Mouse (Mus musculus): ENCODE data around the gene Hist2h2bb. TPM values are rescaled to one million over a fixed set of nuclear protein-coding genes. Genes with fewer than 3 reads are reported as not detected.

Hist2h2bb gene
- polyA plus RNA-seq (2014; fragmentation: Illumina TruSeq; extraction: RNeasy Lipid Tissue Mini Kit (QIAGEN cat#74804); ENCODE audit: insufficient read depth, low read depth, low replicate concordance), result not detected

DNA sequence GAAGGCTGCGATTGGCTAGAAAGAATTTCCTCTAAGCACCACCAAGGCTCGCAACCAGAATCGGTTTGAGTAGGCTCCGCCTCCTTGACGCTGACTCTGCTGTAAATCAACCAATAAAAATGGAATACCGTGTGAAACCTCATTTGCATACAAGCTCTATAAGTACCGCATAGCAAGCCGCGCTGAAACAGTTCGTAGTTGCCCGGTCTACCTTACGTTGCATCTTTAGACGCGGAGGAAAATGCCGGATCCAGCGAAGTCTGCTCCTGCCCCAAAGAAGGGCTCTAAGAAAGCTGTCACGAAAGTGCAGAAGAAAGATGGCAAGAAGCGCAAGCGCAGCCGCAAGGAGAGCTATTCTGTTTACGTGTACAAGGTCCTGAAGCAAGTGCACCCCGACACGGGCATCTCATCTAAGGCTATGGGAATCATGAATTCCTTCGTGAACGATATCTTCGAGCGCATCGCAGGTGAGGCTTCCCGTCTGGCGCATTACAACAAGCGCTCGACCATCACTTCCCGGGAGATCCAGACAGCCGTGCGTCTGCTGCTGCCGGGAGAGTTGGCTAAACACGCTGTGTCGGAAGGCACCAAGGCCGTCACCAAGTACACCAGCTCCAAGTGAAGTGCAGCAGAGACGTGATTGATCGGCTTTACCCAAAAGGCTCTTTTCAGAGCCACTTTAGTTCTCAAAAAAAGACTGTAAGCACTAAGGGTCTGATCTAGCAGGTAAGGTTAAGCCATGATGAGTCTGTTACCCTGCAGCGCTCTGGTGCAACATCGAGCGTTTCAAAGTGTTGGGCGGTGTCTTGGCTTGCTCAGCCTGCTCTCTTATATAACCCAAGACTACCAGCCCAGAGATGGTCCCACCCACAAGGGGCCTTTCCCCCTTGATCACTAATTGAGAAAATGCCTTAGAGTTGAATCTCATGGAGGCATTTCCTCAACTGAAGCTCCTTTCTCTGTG, at the start of gene Hist2h2bb:
Gene Hist2h2bb, plus strand, starts transcription at position 242 of the 964 bp plus-strand sequence.

DNA sequence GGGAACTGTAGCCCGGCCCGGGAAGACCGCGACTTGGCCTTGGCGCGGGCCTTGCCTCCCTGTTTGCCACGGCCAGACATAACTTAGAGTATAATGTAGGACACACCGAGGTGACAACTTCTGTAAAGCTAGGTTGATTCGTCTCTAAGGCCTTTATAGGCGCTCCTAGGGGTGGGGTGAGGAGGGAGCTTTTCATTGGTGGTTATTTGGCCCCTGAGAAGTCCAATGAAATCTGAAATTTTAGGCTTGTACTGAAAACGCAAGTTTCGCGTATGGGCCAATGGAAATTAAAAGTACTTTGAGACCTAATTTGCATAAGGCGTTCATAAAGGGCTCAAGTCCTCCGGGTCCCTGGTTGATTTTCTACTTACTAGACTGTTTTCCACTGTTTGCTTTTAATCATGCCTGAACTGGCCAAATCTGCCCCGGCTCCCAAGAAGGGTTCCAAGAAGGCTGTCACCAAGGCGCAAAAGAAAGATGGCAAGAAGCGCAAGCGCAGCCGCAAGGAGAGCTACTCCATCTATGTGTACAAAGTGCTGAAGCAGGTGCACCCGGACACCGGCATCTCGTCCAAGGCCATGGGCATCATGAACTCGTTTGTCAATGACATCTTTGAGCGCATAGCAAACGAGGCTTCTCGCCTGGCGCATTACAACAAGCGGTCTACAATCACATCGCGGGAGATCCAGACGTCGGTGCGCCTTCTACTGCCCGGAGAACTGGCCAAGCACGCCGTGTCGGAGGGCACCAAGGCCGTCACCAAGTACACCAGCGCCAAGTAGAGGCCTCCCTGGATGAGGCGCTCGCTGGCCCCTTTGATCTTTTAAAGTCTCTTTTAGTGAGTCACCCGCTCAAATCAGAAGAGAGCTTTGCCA, 48.5 kb upstream of the Hist2h2bb start, which contains the start of the genes Hist2h2ac and Hist2h2be:
Gene Hist2h2ac, minus strand, starts transcription at position 116 of the 875 bp plus-strand sequence.
Gene Hist2h2be, plus strand, starts transcription at position 355 of the 875 bp plus-strand sequence.

DNA sequence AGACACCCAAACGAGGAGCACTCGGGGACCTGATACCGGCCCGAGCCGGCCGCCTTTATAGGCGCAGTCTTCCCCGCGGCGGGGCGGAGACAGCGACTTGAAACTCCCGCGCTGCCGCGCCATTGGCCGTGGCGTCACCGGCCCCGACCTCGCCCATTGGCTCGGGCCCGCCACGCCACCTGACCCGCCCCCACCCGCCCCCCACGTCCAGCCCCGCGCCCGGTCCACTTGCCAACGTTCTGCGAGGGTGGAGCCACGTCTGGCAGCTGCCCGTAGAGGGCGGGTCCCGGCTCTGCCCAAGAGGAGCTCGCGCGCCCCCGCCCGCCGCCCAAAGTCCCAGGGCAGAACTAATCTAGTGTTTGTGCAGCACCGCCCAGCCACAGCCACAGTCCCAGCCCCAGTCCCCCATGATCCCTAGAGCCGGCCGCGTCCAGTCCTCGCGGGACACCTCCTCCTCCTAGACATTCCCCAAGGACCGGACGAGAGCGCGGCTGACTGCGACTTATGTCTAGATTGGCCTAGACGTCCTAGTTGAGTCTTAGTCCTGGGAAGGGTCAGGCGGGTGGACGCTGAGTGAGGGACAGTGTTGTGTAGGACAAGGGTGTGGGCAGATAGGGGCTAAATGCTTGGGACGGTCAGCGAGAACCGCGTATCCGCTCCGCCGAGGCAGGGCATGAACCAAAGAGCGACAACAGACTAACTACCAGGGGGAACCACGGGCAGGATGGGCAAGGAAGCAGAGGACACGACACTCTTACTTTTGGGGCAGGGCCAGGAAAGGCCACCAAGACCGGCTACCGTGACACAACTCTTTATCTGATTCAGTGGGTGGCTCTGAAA, 30.4 kb upstream of the Hist2h2bb start, which contains the start of gene Hist2h3c2:
Gene Hist2h3c2, minus strand, starts transcription at position 174 of the 840 bp plus-strand sequence.

DNA sequence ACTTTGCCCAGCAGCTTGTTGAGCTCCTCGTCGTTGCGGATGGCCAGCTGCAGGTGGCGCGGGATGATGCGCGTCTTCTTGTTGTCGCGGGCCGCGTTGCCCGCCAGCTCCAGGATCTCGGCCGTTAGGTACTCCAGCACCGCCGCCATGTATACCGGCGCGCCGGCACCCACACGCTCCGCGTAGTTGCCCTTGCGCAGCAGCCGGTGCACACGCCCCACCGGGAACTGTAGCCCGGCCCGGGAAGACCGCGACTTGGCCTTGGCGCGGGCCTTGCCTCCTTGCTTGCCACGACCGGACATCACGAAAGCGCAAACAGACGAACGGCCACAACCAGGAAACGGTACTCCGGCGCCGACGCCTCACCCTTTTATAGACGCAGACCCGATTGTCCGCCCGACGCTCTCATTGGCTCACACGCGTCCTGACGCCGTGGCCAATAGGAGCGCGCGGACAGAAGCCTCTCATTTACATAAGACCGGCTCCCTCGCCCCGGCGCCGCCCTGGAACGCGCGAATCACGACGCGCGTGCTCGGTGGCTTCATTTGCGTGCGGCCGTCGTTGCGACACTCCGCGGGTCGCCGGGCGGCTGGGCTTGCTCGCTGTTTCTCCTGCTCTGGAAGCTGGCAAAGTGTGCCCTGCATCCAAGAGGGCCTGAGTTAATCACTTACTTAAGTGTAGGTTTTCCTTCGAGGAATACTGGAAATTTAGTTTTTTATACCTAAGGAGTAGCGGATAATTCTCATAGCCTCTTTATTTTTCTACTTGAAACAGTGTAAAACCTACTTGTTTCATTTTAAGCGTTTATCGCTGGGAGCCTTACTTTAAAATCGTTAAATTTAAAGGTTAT, 29.4 kb upstream of the Hist2h2bb start, which contains the start of gene Hist2h2aa2:
Gene Hist2h2aa2, minus strand, starts transcription at position 328 of the 850 bp plus-strand sequence.

GRCm38 (mm10) chr3:96245003-96245886, 24.3 kb upstream of the Hist2h2bb start, which contains the start of gene Hist2h2aa1:
Hist2h2aa1 (plus strand) TSS chr3:96245497.

GRCm38 (mm10) chr3:96246427-96246856, 23.1 kb upstream of the Hist2h2bb start, which contains the start of gene Hist2h3c1:
Hist2h3c1 (plus strand) TSS chr3:96246685.

GRCm38 (mm10) chr3:96262979-96263550, 6.5 kb upstream of the Hist2h2bb start, which contains the start of gene Hist2h4:
Hist2h4 (minus strand) TSS chr3:96263311.

GRCm38 (mm10) chr3:96268051-96268775, 1.3 kb upstream of the Hist2h2bb start, which contains the start of gene Hist2h3b:
Hist2h3b (plus strand) TSS chr3:96268654.

GRCm38 (mm10) chr3:96293787-96294186, 24.2 kb downstream of the Hist2h2bb start, which contains the start of gene Fcgr1:
Fcgr1 (minus strand) TSS chr3:96293969.

Other genes with a start within 250 kb of the Hist2h2bb start
- gene Vps45, start 211.3 kb upstream of the Hist2h2bb start, polyA plus RNA-seq (2014; fragmentation: Illumina TruSeq; extraction: RNeasy Lipid Tissue Mini Kit (QIAGEN cat#74804); ENCODE audit: insufficient read depth, low read depth, low replicate concordance), result 19.7 TPM
- gene Otud7b, start 165.2 kb upstream of the Hist2h2bb start, polyA plus RNA-seq (2014; fragmentation: Illumina TruSeq; extraction: RNeasy Lipid Tissue Mini Kit (QIAGEN cat#74804); ENCODE audit: insufficient read depth, low read depth, low replicate concordance), result 14.2 TPM
- gene Mtmr11, start 107.7 kb upstream of the Hist2h2bb start, polyA plus RNA-seq (2014; fragmentation: Illumina TruSeq; extraction: RNeasy Lipid Tissue Mini Kit (QIAGEN cat#74804); ENCODE audit: insufficient read depth, low read depth, low replicate concordance), result 5.5 TPM
- gene Sf3b4, start 97.4 kb upstream of the Hist2h2bb start, polyA plus RNA-seq (2014; fragmentation: Illumina TruSeq; extraction: RNeasy Lipid Tissue Mini Kit (QIAGEN cat#74804); ENCODE audit: insufficient read depth, low read depth, low replicate concordance), result 24.0 TPM
- gene Sv2a, start 88.6 kb upstream of the Hist2h2bb start, polyA plus RNA-seq (2014; fragmentation: Illumina TruSeq; extraction: RNeasy Lipid Tissue Mini Kit (QIAGEN cat#74804); ENCODE audit: insufficient read depth, low read depth, low replicate concordance), result 0.72 TPM
- gene Bola1, start 50.0 kb upstream of the Hist2h2bb start, polyA plus RNA-seq (2014; fragmentation: Illumina TruSeq; extraction: RNeasy Lipid Tissue Mini Kit (QIAGEN cat#74804); ENCODE audit: insufficient read depth, low read depth, low replicate concordance), result 43.7 TPM
- gene Hist2h2ab, start 49.9 kb upstream of the Hist2h2bb start, polyA plus RNA-seq (2014; fragmentation: Illumina TruSeq; extraction: RNeasy Lipid Tissue Mini Kit (QIAGEN cat#74804); ENCODE audit: insufficient read depth, low read depth, low replicate concordance), result not detected
- not detected for gene Hist2h2ac, start 48.9 kb upstream of the Hist2h2bb start, polyA plus RNA-seq (2014; fragmentation: Illumina TruSeq; extraction: RNeasy Lipid Tissue Mini Kit (QIAGEN cat#74804); ENCODE audit: insufficient read depth, low read depth, low replicate concordance)
- 6.0 TPM for gene Hist2h2be, start 48.6 kb upstream of the Hist2h2bb start, polyA plus RNA-seq (2014; fragmentation: Illumina TruSeq; extraction: RNeasy Lipid Tissue Mini Kit (QIAGEN cat#74804); ENCODE audit: insufficient read depth, low read depth, low replicate concordance)
- gene Hist2h3c2, start 30.6 kb upstream of the Hist2h2bb start, polyA plus RNA-seq (2014; fragmentation: Illumina TruSeq; extraction: RNeasy Lipid Tissue Mini Kit (QIAGEN cat#74804); ENCODE audit: insufficient read depth, low read depth, low replicate concordance), result 6.1 TPM
- 119 TPM for gene Hist2h2aa2, start 29.5 kb upstream of the Hist2h2bb start, polyA plus RNA-seq (2014; fragmentation: Illumina TruSeq; extraction: RNeasy Lipid Tissue Mini Kit (QIAGEN cat#74804); ENCODE audit: insufficient read depth, low read depth, low replicate concordance)
- 16.0 TPM for gene Hist2h2aa1, start 24.3 kb upstream of the Hist2h2bb start, polyA plus RNA-seq (2014; fragmentation: Illumina TruSeq; extraction: RNeasy Lipid Tissue Mini Kit (QIAGEN cat#74804); ENCODE audit: insufficient read depth, low read depth, low replicate concordance)
- not detected for gene Hist2h3c1, start 23.1 kb upstream of the Hist2h2bb start, polyA plus RNA-seq (2014; fragmentation: Illumina TruSeq; extraction: RNeasy Lipid Tissue Mini Kit (QIAGEN cat#74804); ENCODE audit: insufficient read depth, low read depth, low replicate concordance)
- not detected for gene Hist2h4, start 6.4 kb upstream of the Hist2h2bb start, polyA plus RNA-seq (2014; fragmentation: Illumina TruSeq; extraction: RNeasy Lipid Tissue Mini Kit (QIAGEN cat#74804); ENCODE audit: insufficient read depth, low read depth, low replicate concordance)
- not detected for gene Hist2h3b, start 1.1 kb upstream of the Hist2h2bb start, polyA plus RNA-seq (2014; fragmentation: Illumina TruSeq; extraction: RNeasy Lipid Tissue Mini Kit (QIAGEN cat#74804); ENCODE audit: insufficient read depth, low read depth, low replicate concordance)
- 5.0 TPM for gene Fcgr1, start 24.2 kb downstream of the Hist2h2bb start, polyA plus RNA-seq (2014; fragmentation: Illumina TruSeq; extraction: RNeasy Lipid Tissue Mini Kit (QIAGEN cat#74804); ENCODE audit: insufficient read depth, low read depth, low replicate concordance)
- gene BC107364, start 182.6 kb downstream of the Hist2h2bb start, polyA plus RNA-seq (2014; fragmentation: Illumina TruSeq; extraction: RNeasy Lipid Tissue Mini Kit (QIAGEN cat#74804); ENCODE audit: insufficient read depth, low read depth, low replicate concordance), result not detected

Measured in lung, adult 10 weeks (tissue).